Mouse (Mus musculus): ENCODE measurements around the gene Rhcg. TPM values are rescaled to one million over a fixed set of nuclear protein-coding genes. Genes with fewer than 3 reads are reported as not detected.

Rhcg gene
- polyA plus RNA-seq, 1 experiment from 2014 or later, result 0.29 TPM

DNA sequence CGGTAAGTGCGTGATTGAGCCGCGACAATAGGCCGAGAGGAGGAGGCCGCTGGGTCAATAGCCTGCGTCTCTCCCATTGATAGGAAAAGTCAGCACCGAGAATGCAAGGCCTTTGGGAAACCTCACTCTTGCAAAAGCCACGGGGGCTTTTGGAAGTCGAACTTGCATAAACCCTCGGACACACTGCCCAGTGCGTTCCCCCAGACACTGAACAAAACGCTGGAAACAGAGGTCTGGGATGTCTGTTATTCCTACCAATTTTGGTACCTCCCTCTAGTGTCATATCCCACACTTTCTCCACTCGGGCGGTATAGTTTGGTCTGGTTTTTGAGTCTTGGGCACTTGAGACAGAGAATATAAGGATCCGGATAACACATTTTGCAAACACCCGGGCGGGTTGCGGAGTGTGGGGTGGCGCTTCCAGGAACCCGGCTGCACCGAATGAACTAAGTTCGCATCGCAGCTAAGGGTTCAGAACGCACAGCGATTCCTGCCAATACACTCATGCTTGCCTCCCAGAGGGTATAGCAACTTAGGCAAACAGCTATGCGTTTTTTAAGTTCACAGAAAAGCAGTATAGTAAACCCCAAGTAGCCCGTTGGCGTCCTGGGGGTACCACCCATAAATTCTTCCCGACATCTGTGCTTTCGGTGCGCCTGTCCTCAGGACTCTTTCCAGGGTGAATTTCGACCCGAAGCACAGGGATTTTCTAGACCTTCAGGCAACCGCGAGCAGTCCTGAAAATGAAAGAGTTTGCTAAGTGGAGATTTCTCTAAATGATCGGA lies 73.0 kb downstream of the Rhcg start:
- ATAC-seq (ENCODE audit: insufficient number of reproducible peaks, insufficient read depth, low FRiP score, low TSS enrichment), result no peak
- under 1% methylated on average over 37 of the region's 37 CpGs for whole genome bisulfite sequencing
- Histone ChIP-seq H3K9me3 (no peaks in the 10 kb centered on the region), H3K4me3 (no peak overlapping the region), H3K4me2 (replicated peaks) (no peak overlapping the region), H3K36me3 (no peaks in the 10 kb centered on the region), H3K4me1 (0 out of 2 replicates have a peak, but pooled peaks cover 6% of the 10 kb centered on the region), H3K27me3 (peaks cover 97% of the 10 kb centered on the region), H3K9ac (no peak overlapping the region), H3K27ac (no peak overlapping the region)

Other genes with a start within 250 kb of the Rhcg start
- gene Rlbp1, start 230.6 kb downstream of the Rhcg start, polyA plus RNA-seq (2016; fragmentation: Nextera tagmentation; extraction: Ambion mirVana), result 3.0 and 3.5 TPM in 2 replicates
- 12.7 and 14.0 TPM in 2 replicates for gene Fanci, start 225.7 kb downstream of the Rhcg start, polyA plus RNA-seq (2016; fragmentation: Nextera tagmentation; extraction: Ambion mirVana)
- gene Polg, start 151.3 kb downstream of the Rhcg start, polyA plus RNA-seq (2016; fragmentation: Nextera tagmentation; extraction: Ambion mirVana), result 42.3 and 42.5 TPM in 2 replicates
- gene Ticrr, start 42.5 kb upstream of the Rhcg start, polyA plus RNA-seq (2016; fragmentation: Nextera tagmentation; extraction: Ambion mirVana), result 14.7 and 14.9 TPM in 2 replicates
- gene Kif7, start 98.1 kb upstream of the Rhcg start, polyA plus RNA-seq (2016; fragmentation: Nextera tagmentation; extraction: Ambion mirVana), result 11.5 and 11.7 TPM in 2 replicates
- gene Plin1, start 115.2 kb upstream of the Rhcg start, polyA plus RNA-seq (2016; fragmentation: Nextera tagmentation; extraction: Ambion mirVana), result 0.13 TPM in 1 of 2 replicates, not detected in the other
- 10.3 and 11.9 TPM in 2 replicates for gene Pex11a, start 125.5 kb upstream of the Rhcg start, polyA plus RNA-seq (2016; fragmentation: Nextera tagmentation; extraction: Ambion mirVana)
- 0.56 TPM in 1 of 2 replicates, not detected in the other for gene Wdr93, start 125.5 kb upstream of the Rhcg start, polyA plus RNA-seq (2016; fragmentation: Nextera tagmentation; extraction: Ambion mirVana)
- not detected in 2 replicates for gene Mesp1, start 176.1 kb upstream of the Rhcg start, polyA plus RNA-seq (2016; fragmentation: Nextera tagmentation; extraction: Ambion mirVana)
- 0.15 and 0.22 TPM in 2 replicates for gene Mesp2, start 193.1 kb upstream of the Rhcg start, polyA plus RNA-seq (2016; fragmentation: Nextera tagmentation; extraction: Ambion mirVana)
- gene Anpep, start 243.4 kb upstream of the Rhcg start, polyA plus RNA-seq (2016; fragmentation: Nextera tagmentation; extraction: Ambion mirVana), result 5.2 and 7.6 TPM in 2 replicates

Measured in embryonic facial prominence, embryonic 12.5 days (tissue).